Mouse (Mus musculus) neural tube, embryonic 14.5 days (tissue): ENCODE measurements around the gene Sept9. TPM values are rescaled to one million over a fixed set of nuclear protein-coding genes. Genes with fewer than 3 reads are reported as not detected.

ENCODE experiments used
- ATAC-seq: fragments of 200-750 bp; cut with Nextera tagmentation; 2 replicates; pipeline ENCODE4 v1.8.0; 2017; ENCODE audit warnings: low read depth, mild to moderate bottlenecking, moderate TSS enrichment, moderate library complexity
- H3K27ac ChIP-seq: fragments of 300-500 bp; sonication (generic); 2 replicates; pipeline ENCODE4 v1.5.1; 2014; ENCODE audit warnings: low read depth, mild to moderate bottlenecking, control low read depth, low read length, moderate library complexity, mixed read lengths
- H3K27me3 ChIP-seq: fragments of 300-500 bp; sonication (generic); 2 replicates; pipeline ENCODE4 v1.6.1; 2014; ENCODE audit warnings: low read length; ENCODE audit not compliant: control insufficient read depth, insufficient read depth
- H3K36me3 ChIP-seq: fragments of 300-500 bp; sonication (generic); 2 replicates; pipeline ENCODE4 v1.6.1; 2014; ENCODE audit warnings: low read length, mixed read lengths; ENCODE audit not compliant: control insufficient read depth, insufficient read depth
- H3K4me1 ChIP-seq: fragments of 300-500 bp; sonication (generic); 2 replicates; pipeline ENCODE4 v1.6.1; 2014; ENCODE audit warnings: low read length; ENCODE audit not compliant: control insufficient read depth, insufficient read depth
- H3K4me2 ChIP-seq: fragments of 300-500 bp; sonication (generic); 2 replicates; pipeline ENCODE4 v1.6.1; 2014; ENCODE audit warnings: mild to moderate bottlenecking, low read depth, low read length, control low read depth
- H3K4me3 ChIP-seq: fragments of 300-500 bp; sonication (generic); 2 replicates; pipeline ENCODE4 v1.5.1; 2014; ENCODE audit warnings: low read depth, low read length, control low read depth, mixed read lengths
- H3K9ac ChIP-seq: fragments of 300-500 bp; sonication (generic); replicated peaks from 2 replicates; pipeline ENCODE4 v1.6.1; 2014; ENCODE audit warnings: low read depth, mild to moderate bottlenecking, control low read depth, low read length, mixed read lengths
- H3K9me3 ChIP-seq: fragments of 300-500 bp; sonication (generic); 2 replicates; pipeline ENCODE4 v1.6.1; 2016; ENCODE audit warnings: low read length; ENCODE audit not compliant: control insufficient read depth
- WGBS: fragments of 180-500 bp; shearing (Covaris S2); extraction: QIAGEN DNeasy Blood & Tissue Kit; methylation state at CpG from one replicate; pipeline ENCODE4 v1.1.7; 2014; 5-methylcytosine and 5-hydroxymethylcytosine counted together
- polyA plus RNA-seq: library from polyadenylated mRNA; unstranded; fragments of >200 nt; fragmentation: Nextera tagmentation; extraction: Ambion mirVana; gene quantifications from 2 replicates; pipeline ENCODE4 v1.2.1, GENCODE M21; 2014

Sept9 gene
- polyA plus RNA-seq, 1 experiment from 2014 or later, result 70.6 TPM

DNA sequence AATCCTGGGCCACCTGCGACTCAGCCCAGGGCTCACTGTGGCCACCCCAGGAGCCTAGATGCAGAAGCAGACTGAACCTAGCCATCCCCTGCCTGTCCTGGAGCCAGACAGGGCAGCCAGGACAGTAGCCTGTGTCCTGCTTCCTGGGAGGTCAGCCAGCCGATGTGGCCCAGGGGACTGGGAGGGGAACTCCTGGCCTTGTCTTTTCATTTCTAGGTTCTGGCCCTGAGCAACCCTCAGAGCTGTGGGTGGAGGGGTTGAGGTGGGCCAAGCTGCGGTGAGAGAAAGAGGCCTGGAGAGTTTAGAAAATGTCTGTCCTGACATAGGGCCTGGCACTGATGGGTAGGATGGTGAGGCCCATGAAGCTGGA is 110.4 kb downstream of the Sept9 start:
- Histone ChIP-seq H3K9me3 (no peaks in the 10 kb centered on the region), H3K27ac (no peak overlapping the region), H3K36me3 (no peaks in the 10 kb centered on the region), H3K4me1 (peaks cover 35% of the 10 kb centered on the region), H3K4me3 (no peak overlapping the region), H3K9ac (no peak overlapping the region), H3K4me2 (no peak overlapping the region), H3K27me3 (no peaks in the 10 kb centered on the region)
- 85% methylated on average over 3 of the region's 3 CpGs for WGBS
- ATAC-seq, result no peak

- no peaks in the 10 kb centered on the region for H3K36me3 ChIP-seq
- no peak overlapping the region for H3K9ac ChIP-seq
- 87% methylated on average over 12 of the region's 12 CpGs for WGBS
- 0 out of 2 replicates have a peak overlapping the region, but pooled peaks have one; percentile 16 for H3K27ac ChIP-seq
- H3K4me2 ChIP-seq, result no peak overlapping the region
- H3K4me1 ChIP-seq, result peaks cover 35% of the 10 kb centered on the region
- H3K9me3 ChIP-seq, result no peaks in the 10 kb centered on the region
- H3K4me3 ChIP-seq, result no peak overlapping the region
- ATAC-seq, result no peak
- H3K27me3 ChIP-seq, result no peaks in the 10 kb centered on the region
Measured at GRCm38 (mm10) chr11:117310341-117311107, 111.1 kb downstream of the Sept9 start.

- no peak overlapping the region for H3K4me3 ChIP-seq
- H3K27me3 ChIP-seq, result no peaks in the 10 kb centered on the region
- H3K9ac ChIP-seq, result no peak overlapping the region
- peaks cover 35% of the 10 kb centered on the region for H3K4me1 ChIP-seq
- H3K27ac ChIP-seq, result no peak overlapping the region
- no peaks in the 10 kb centered on the region for H3K9me3 ChIP-seq
- H3K4me2 ChIP-seq, result no peak overlapping the region
- H3K36me3 ChIP-seq, result no peaks in the 10 kb centered on the region
- WGBS, result 57% methylated on average over 15 of the region's 15 CpGs
- ATAC-seq, result no peak
Measured at GRCm38 (mm10) chr11:117311127-117311800, 111.8 kb downstream of the Sept9 start.

DNA sequence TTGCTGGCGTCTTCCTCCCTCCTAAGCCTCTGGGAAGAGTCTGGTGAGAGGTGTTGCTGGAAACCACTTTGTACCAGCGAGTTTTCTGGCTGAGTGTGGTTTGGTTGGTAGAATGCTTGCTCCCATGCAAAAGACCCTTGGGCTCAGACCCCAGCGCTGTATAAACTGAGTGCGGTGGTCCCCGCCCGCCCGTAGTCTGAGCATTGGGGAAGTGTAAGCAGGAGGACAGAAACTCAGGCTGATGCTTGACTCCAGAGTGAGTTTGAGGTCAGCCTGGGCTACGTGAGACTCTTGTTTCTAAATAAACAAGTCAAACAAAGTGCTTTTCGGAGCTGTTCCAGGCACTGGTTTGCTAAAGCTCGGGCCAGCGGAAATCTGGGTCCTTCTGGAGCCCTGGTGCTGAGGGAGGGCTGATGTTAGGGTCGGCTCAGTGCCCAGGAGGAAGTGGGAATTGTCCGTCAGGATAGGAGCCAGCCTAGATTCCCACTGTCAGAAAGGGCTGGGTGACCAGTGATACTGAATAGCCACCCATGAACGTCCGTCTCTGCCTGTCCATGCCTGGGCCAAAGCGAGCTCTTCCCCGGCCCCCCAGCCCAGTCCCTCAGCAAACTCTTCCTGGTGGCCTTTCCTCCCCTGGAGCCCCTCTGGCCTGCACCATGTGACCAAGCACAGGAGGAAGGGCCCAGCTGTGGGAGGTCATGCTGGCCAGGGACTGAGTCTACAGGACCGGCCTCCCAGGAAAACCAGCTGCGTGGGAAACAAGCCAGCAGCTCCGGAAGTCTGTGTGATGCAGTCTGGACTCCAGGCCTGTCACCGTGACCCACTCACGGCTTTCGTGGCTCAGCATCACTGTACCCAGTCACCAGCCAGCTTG is 112.8 kb downstream of the Sept9 start:
- no peak; the same call in 1 of the 2 replicates for ATAC-seq
- Histone ChIP-seq H3K9me3 (no peaks in the 10 kb centered on the region), H3K36me3 (no peaks in the 10 kb centered on the region), H3K27me3 (no peaks in the 10 kb centered on the region), H3K9ac (no peak overlapping the region), H3K4me1 (peaks cover 39% of the 10 kb centered on the region), H3K4me2 (no peak overlapping the region), H3K27ac (peak overlapping the region; percentile 36; the same call in 1 of the 2 replicates), H3K4me3 (no peak overlapping the region)
- WGBS, result 69% methylated on average over 23 of the region's 23 CpGs

- peaks cover 42% of the 10 kb centered on the region for H3K4me1 ChIP-seq
- no peaks in the 10 kb centered on the region for H3K9me3 ChIP-seq
- no peak overlapping the region for H3K4me2 ChIP-seq
- H3K36me3 ChIP-seq, result no peaks in the 10 kb centered on the region
- no peak overlapping the region for H3K4me3 ChIP-seq
- H3K27me3 ChIP-seq, result no peaks in the 10 kb centered on the region
- no peak for ATAC-seq
- WGBS, result 50% methylated on average over 8 of the region's 8 CpGs
- peak overlapping the region; percentile 36; the same call in 1 of the 2 replicates for H3K27ac ChIP-seq
- no peak overlapping the region for H3K9ac ChIP-seq
Measured at GRCm38 (mm10) chr11:117312936-117313335, 113.5 kb downstream of the Sept9 start.

DNA sequence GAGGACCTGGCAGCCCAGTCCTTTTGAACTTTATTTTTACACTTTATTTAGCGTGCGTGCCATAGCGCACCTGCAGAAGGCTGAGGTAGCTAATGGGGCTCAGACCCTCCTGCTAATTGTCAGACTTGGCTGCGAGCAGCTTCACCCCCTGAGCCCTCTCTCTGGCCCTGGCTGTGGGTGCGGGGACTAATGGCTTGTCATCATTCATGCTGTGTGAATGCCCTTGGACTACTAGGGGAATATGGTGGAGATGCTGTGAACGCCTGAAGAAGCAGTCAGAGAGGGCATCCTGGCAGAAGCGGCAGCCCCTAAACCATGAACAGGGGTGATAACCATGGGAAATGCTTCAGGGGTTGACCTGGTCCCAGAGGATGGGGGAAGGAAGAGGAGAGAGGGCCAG is 114.0 kb downstream of the Sept9 start:
- Histone ChIP-seq H3K27me3 (no peaks in the 10 kb centered on the region), H3K9me3 (no peaks in the 10 kb centered on the region), H3K9ac (no peak overlapping the region), H3K4me1 (peaks cover 42% of the 10 kb centered on the region), H3K4me3 (no peak overlapping the region), H3K36me3 (no peaks in the 10 kb centered on the region), H3K27ac (no peak overlapping the region), H3K4me2 (no peak overlapping the region)
- no peak for ATAC-seq
- WGBS, result 85% methylated on average over 7 of the region's 7 CpGs

GRCm38 (mm10) chr11:117314026-117314425 is 114.6 kb downstream of the Sept9 start:
- Histone ChIP-seq H3K4me2 (no peak overlapping the region), H3K9me3 (no peaks in the 10 kb centered on the region), H3K27me3 (no peaks in the 10 kb centered on the region), H3K27ac (no peak overlapping the region), H3K4me1 (peaks cover 41% of the 10 kb centered on the region), H3K36me3 (no peaks in the 10 kb centered on the region), H3K4me3 (no peak overlapping the region), H3K9ac (no peak overlapping the region)
- no peak for ATAC-seq
- WGBS, result 86% methylated on average over 7 of the region's 7 CpGs

DNA sequence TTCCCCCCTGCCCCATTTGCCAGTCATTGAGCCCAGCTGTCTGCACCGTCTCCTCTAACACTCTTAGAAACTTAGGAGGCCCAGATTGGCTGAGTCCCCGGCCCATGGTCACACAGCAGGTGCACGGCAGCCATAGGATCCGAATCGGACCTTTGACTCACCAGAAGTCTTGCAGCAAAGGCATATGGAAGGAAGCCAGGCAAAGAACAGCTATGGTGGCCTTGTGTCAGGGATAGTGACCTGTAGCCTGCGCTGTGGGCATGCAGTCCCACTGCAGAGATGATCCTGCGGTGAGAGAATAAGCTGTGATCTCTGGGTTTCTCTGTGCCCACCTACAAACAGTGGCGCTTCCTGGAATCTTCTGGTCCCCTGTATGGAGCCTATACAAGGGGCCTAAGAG is 115.1 kb downstream of the Sept9 start:
- Histone ChIP-seq H3K9me3 (no peaks in the 10 kb centered on the region), H3K27ac (no peak overlapping the region), H3K9ac (no peak overlapping the region), H3K4me2 (no peak overlapping the region), H3K36me3 (no peaks in the 10 kb centered on the region), H3K27me3 (no peaks in the 10 kb centered on the region), H3K4me1 (peaks cover 39% of the 10 kb centered on the region), H3K4me3 (no peak overlapping the region)
- WGBS, result 94% methylated on average over 8 of the region's 8 CpGs
- no peak for ATAC-seq
